Mouse (Mus musculus): ENCODE measurements around the gene Dynlrb1.

- TF ChIP-seq POLR2A (IDR thresholded peaks at IDR 0.05; ENCODE audit: borderline replicate concordance, insufficient read depth, low read length) (no peak), CTCF (IDR thresholded peaks at IDR 0.05; ENCODE audit: borderline replicate concordance, insufficient read depth, low read depth, low read length) (no peak)
These were observed 47.5 kb downstream of the Dynlrb1 start for GRCm38 (mm10) chr2:155283793-155284192.

All from cerebellum, adult 2 months (tissue).